Mouse (Mus musculus): ENCODE measurements around the gene Arl16.

DNA sequence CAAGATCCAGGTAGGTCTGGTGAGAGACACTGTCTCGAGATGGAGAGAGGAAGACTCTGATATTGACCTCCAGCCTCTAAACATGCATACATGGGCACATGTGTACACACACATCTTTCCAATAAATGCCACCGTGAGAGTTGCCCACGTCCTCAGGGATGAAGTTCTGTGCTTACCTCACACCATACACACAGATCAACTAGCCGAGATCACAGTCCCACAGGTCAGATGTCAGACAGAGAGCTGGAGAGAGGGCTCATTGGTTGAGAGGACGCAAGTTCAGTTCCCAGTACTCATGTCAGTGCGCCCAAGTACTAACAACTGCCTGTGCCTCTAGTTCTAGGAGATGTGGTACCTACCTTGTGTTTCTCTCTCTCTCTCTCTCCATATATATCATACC is 33.6 kb upstream of the Arl16 start:
- TF ChIP-seq CTCF (IDR thresholded peaks at IDR 0.05; ENCODE audit: low read depth, low read length): no peak
- TF ChIP-seq POLR2A (IDR thresholded peaks at IDR 0.05; ENCODE audit: insufficient read depth, low read length): no peak
- no peak for TF ChIP-seq EP300 (IDR thresholded peaks at IDR 0.05; ENCODE audit: insufficient read depth, low read depth, low read length)
